Mouse (Mus musculus): ENCODE results near the gene Cpa2. TPM values are rescaled to one million over a fixed set of nuclear protein-coding genes. Genes with fewer than 3 reads are reported as not detected.

The Cpa2 gene
- not detected for polyA plus RNA-seq (2014; fragmentation: Illumina TruSeq; extraction: RNeasy Lipid Tissue Mini Kit (QIAGEN cat#74804); ENCODE audit: low read depth, low replicate concordance)

DNA sequence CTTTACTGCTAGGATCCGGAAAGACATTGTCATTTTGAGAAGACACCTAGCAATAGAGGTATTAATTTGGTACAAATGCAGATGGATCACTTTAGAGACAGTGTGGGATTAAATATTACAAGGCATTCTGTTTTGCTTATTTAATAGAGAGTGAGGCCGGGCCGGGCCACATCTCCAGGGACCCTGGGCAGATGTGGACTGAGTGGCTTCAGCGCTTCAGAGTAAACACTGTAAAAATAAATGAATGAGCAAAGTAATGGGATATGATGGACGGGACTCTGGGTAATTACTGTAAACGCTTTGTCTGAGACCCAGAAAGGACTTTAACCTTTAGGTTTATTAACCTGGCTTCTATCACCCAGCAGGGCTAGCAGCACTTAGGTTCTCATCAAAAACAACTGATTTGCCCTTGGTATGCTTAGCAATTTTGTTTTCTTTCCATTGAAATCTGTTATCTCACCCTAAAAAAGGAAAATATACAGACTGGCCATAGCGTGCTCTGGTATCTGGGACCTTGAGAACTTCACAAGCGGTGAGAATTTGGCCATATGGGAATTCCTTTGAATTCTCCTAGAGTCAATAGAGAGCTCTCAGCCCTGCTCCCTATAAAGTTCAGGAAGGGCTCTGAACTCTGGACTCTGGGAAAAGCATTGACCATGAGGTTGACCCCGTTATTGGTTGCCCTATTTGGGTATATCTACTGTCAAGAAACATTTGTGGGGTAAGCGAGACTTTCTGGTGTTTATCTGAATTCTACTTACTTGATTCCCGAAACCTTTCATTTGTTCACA lies at the start of gene Cpa2:
TSS of gene Cpa2 (plus strand) at position 574 of the 791 bp plus-strand sequence.

DNA sequence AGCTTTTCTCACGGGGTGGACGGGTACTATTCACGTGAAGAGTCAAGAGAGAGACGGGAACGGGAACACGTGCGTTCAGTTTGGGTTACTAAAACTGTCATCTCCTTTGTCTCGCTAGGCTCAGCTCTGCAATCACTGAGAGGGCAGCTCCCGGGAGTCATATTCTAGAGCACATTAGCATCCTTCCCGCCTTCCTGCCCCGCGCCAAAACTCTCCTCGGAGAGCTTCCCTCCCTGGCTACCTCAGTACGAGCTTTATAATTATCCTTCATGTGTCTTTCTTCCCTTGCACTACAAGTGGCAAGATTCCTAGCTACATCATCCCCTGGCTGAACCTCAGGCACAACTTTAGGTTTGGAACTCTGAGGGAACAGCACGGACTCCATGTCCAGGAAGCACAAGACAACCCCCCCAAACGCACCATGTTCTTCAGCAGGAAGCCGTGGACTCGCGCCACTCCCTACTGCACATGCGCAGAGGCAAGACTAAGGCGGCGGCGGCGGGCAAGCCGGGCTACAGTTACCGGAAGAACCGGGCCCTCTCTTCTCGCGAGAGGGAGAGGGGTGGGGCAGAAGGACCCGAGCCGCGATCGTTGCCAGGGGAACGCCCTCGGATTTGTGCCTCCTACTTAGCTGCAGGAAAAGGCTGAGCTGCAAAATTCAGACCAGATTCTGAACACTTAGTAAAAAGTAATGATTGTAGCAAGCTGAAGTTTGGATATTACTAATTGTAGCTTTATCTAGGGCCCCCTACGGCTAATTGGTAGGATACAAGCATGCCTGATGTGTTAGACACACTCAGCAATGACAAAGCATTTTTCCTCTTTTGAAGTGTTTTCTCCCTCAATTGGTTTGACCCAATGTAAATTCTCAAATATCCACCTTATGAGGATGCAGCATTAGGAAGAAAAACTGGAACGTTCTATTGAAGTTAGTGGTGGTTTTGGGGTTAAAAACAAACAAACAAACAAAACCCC lies 31.8 kb upstream of the Cpa2 start, which contains the start of the genes Tmem209 and Ssmem1:
TSS of gene Tmem209 (minus strand) at position 519 of the 975 bp plus-strand sequence.
TSS of gene Ssmem1 (plus strand) at position 585 of the 975 bp plus-strand sequence.

DNA sequence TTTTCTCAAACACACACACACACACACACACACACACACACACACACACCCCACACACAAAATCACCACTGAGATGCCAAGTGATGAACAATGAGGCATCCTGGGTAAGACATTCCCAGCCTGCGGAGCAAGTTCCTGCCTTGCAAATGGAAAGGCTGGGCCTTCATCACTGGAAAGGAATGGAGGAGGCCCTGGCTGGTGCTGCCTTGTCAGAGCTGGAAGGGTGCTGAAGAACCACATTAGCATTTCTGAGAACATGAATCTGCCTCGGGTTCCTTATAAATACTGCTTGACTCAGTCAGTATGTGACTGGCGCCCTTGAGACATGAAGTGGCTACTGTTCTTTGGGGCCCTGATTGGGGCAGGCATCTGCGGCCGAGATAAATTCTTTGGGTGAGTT lies 26.7 kb downstream of the Cpa2 start, which contains the start of gene Cpa4:
TSS of gene Cpa4 (plus strand) at position 301 of the 400 bp plus-strand sequence.

DNA sequence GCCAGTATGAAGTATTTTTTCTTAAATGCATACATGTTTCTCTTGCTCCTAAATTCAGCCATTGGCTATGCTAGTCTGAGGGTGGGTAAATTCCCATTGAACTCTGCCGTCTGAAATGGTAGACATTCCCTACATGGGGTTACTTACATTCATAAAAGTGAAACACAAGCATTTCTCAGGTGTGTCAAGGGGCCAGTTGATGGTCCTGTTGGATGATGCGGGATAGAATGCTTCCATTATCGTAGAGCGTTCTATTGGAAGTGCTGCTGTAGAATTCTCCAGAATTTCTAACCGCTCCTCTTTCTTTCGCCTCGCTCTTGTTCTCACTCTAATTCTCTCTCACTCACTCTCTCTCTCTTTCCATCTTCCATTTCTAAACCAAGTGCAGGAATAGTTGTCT lies 69.3 kb downstream of the Cpa2 start, which contains the start of gene Cpa5:
TSS of gene Cpa5 (plus strand) at position 301 of the 400 bp plus-strand sequence.

Other genes with a start within 250 kb of the Cpa2 start
- gene Ube2h, start 237.0 kb upstream of the Cpa2 start, polyA plus RNA-seq (2014; fragmentation: Illumina TruSeq; extraction: RNeasy Lipid Tissue Mini Kit (QIAGEN cat#74804); ENCODE audit: low read depth, low replicate concordance): 50.6 TPM
- gene Zc3hc1, start 150.6 kb upstream of the Cpa2 start, polyA plus RNA-seq (2014; fragmentation: Illumina TruSeq; extraction: RNeasy Lipid Tissue Mini Kit (QIAGEN cat#74804); ENCODE audit: low read depth, low replicate concordance): 2.2 TPM
- gene Klhdc10, start 139.7 kb upstream of the Cpa2 start, polyA plus RNA-seq (2014; fragmentation: Illumina TruSeq; extraction: RNeasy Lipid Tissue Mini Kit (QIAGEN cat#74804); ENCODE audit: low read depth, low replicate concordance): 24.2 TPM
- gene Tmem209, start 31.8 kb upstream of the Cpa2 start, polyA plus RNA-seq (2014; fragmentation: Illumina TruSeq; extraction: RNeasy Lipid Tissue Mini Kit (QIAGEN cat#74804); ENCODE audit: low read depth, low replicate concordance): 17.3 TPM
- not detected for gene Ssmem1, start 31.7 kb upstream of the Cpa2 start, polyA plus RNA-seq (2014; fragmentation: Illumina TruSeq; extraction: RNeasy Lipid Tissue Mini Kit (QIAGEN cat#74804); ENCODE audit: low read depth, low replicate concordance)
- gene Cpa4, start 26.8 kb downstream of the Cpa2 start, polyA plus RNA-seq (2014; fragmentation: Illumina TruSeq; extraction: RNeasy Lipid Tissue Mini Kit (QIAGEN cat#74804); ENCODE audit: low read depth, low replicate concordance): not detected
- not detected for gene Cpa5, start 69.4 kb downstream of the Cpa2 start, polyA plus RNA-seq (2014; fragmentation: Illumina TruSeq; extraction: RNeasy Lipid Tissue Mini Kit (QIAGEN cat#74804); ENCODE audit: low read depth, low replicate concordance)
- gene Cpa1, start 97.6 kb downstream of the Cpa2 start, polyA plus RNA-seq (2014; fragmentation: Illumina TruSeq; extraction: RNeasy Lipid Tissue Mini Kit (QIAGEN cat#74804); ENCODE audit: low read depth, low replicate concordance): not detected
- 3.1 TPM for gene Cep41, start 152.2 kb downstream of the Cpa2 start, polyA plus RNA-seq (2014; fragmentation: Illumina TruSeq; extraction: RNeasy Lipid Tissue Mini Kit (QIAGEN cat#74804); ENCODE audit: low read depth, low replicate concordance)
- 3.8 TPM for gene Mest, start 182.0 kb downstream of the Cpa2 start, polyA plus RNA-seq (2014; fragmentation: Illumina TruSeq; extraction: RNeasy Lipid Tissue Mini Kit (QIAGEN cat#74804); ENCODE audit: low read depth, low replicate concordance)